Mouse (Mus musculus) CD4-positive, CD25-positive, alpha-beta regulatory T cell (primary cell): ENCODE data around the gene Terb2. TPM values are rescaled to one million over a fixed set of nuclear protein-coding genes. Genes with fewer than 3 reads are reported as not detected.

Experiments
- polyA plus RNA-seq: library from polyadenylated mRNA; unstranded; fragments of 100-300 nt; shearing (Covaris generic); gene quantifications from one replicate; pipeline ENCODE4 v1.2.1, GENCODE M21; 2017

The Terb2 gene
- not detected for polyA plus RNA-seq

DNA sequence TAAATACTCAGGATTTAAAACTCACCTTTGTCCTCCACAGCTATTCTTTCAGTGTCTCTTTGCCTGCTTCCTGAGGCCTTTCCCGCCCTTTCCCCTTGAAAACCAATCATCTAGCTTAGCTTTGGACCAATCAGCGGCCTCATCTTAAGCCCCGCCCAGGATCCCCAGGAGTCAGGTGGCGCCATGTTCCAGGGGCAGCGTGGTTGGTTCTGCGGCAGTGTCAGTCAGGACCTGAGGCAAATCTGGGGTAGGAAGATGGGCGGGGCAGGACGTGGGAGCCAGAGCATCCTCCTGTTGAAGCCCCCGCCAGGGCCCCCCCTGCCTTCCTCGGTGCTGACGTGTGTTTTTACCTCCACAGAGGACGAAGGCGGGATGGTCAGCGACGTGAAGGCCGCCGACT, at the start of gene Terb2, which contains the start of gene Patl2:
Gene Terb2 (plus strand): TSS at position 167 of the 400 bp plus-strand sequence.
Gene Patl2 (minus strand): TSS at position 84 of the 400 bp plus-strand sequence.

DNA sequence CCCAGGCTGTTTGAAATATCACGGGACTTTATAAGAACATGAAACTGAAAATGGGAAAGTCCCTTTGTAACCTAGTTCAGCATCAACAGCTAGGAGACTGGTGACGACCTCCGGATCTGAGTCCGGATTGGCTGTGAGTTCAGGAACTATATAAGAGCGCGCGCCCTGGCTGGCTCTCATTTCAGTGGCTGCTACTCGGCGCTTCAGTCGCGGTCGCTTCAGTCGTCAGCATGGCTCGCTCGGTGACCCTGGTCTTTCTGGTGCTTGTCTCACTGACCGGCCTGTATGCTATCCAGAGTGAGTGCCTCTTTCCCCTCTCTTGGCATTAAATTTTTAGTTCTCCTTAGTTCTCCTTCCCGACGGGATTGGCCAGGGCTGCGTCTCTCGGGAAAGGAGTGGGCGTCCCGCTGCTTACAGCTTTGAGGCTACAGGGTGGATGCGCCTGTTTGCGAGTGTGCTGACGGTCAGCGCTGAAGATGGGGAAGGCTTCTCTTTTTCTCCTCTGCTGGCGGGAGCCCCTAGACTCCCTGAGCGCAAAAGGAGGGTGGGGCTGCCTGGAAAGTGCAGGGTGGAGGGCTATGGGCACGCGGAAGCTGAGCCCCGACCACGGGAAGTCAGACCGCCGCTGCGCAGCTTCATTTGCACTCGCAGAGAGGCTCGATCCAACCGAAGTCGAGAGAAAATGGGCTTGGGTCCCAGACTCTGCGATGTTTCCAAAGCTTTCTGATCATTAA, 38.4 kb upstream of the Terb2 start, which contains the start of gene B2m:
Gene B2m (plus strand): TSS at position 179 of the 734 bp plus-strand sequence.

DNA sequence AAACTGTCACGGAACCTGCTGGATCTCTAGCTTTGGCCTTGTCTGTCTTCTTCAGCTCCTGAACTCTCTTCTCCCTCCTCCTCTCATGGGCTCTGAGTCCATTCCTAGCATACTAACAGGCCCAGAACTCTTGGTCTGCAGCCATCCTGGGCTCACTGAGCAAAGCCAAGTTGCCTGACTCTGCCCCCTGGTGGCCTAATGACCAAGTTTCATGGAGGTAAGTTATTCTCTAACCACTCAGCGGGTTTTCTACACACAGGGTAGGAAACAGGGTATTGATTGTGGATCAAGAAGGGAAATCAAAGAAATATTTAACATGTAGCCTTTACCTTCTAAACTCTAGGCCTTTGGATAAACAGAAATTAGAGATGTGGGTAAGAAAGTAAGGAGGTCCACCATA, 25.4 kb upstream of the Terb2 start, which contains the start of gene Trim69:
Gene Trim69 (plus strand): TSS at position 21 of the 400 bp plus-strand sequence.

DNA sequence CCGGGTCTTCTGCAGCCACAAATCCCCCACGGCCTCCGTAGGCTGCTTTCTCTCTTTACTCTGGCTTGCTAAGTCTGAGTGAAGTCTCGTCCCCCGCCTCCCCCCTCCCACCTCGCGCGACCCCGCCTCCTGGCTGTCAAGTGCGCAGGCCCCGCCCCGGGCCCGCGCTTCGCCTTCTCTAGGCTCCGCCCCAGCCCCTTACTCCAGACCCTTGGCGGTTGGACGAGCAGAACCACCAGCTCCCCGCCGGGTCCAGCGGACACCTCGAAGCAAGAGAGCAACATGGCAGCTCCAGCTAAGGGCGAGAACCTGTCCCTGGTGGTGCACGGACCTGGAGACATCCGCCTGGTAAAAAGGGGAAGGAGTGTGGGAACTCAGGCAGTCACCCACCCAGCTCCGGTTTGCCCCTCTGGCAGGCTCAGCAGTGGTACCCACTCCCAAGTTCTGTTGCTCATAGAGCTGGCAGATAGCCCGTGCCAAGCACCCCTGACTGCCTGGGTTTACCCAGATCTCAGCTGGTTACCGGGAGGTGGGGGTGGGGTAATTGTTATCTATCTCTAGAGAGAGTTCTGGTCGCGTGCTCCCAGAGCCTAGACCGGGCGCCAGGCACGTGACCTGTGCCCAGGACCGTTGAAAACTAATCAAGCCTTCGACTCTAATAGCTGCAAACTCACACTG, 48.7 kb downstream of the Terb2 start, which contains the start of gene Sord:
Gene Sord (plus strand): TSS at position 139 of the 678 bp plus-strand sequence.

Other genes with a start within 250 kb of the Terb2 start
- gene Ctdspl2, start 230.3 kb upstream of the Terb2 start, polyA plus RNA-seq = 53.0 TPM
- gene Mageb3, start 230.2 kb upstream of the Terb2 start, polyA plus RNA-seq = not detected
- gene Eif3j1, start 157.7 kb upstream of the Terb2 start, polyA plus RNA-seq = 10.7 TPM
- 17.6 TPM for gene Spg11, start 67.9 kb upstream of the Terb2 start, polyA plus RNA-seq
- 7,736 TPM for gene B2m, start 38.6 kb upstream of the Terb2 start, polyA plus RNA-seq
- gene Trim69, start 25.6 kb upstream of the Terb2 start, polyA plus RNA-seq = 0.13 TPM
- gene Patl2, start 83 bp upstream of the Terb2 start, polyA plus RNA-seq = 2.3 TPM
- gene Sord, start 48.5 kb downstream of the Terb2 start, polyA plus RNA-seq = 4.0 TPM
- gene Duox2, start 112.2 kb downstream of the Terb2 start, polyA plus RNA-seq = not detected
- not detected for gene Duoxa2, start 112.6 kb downstream of the Terb2 start, polyA plus RNA-seq
- gene Duoxa1, start 127.5 kb downstream of the Terb2 start, polyA plus RNA-seq = not detected
- not detected for gene Duox1, start 129.4 kb downstream of the Terb2 start, polyA plus RNA-seq
- 7.4 TPM for gene Shf, start 182.9 kb downstream of the Terb2 start, polyA plus RNA-seq
- 199 TPM for gene Slc28a2, start 240.2 kb downstream of the Terb2 start, polyA plus RNA-seq